Mouse (Mus musculus): ENCODE data around the gene Gm36028.

DNA sequence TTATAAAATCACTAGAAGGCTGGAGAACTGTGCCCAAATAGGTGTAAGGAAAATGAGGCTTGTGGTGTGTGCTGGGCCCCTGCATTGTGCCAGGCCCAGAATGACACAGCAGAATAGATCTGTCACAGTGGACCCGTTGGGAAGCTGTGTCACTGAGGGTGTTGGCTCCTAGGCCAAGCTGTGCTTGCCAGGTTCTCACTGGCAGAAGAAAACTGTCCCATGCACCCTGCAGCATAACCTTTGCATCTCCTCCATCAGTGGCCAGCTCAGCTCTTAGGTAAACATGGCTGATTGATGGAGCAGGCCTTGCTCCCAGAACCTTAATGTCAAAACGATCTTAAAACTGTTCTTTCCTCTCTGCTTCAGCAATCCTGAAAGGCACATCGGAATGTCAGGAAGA lies 4.6 kb downstream of the Gm36028 start:
- no peak for TF ChIP-seq CTCF (IDR thresholded peaks at IDR 0.05; ENCODE audit: low read depth, low read length)
- TF ChIP-seq POLR2A (IDR thresholded peaks at IDR 0.05; ENCODE audit: borderline replicate concordance, low read depth, low read length), result no peak
